Mouse (Mus musculus) intestine, postnatal 0 days (tissue): Measurements from ENCODE around the gene Noct. TPM values are rescaled to one million over a fixed set of nuclear protein-coding genes. Genes with fewer than 3 reads are reported as not detected.

Source experiments
- ATAC-seq: fragments of 200-750 bp; cut with Nextera tagmentation; 2 replicates; pipeline ENCODE4 v1.8.0; 2017; ENCODE audit warnings: mild to moderate bottlenecking, moderate TSS enrichment, moderate library complexity
- H3K27ac ChIP-seq: fragments of 300-500 bp; sonication (generic); 2 replicates; pipeline ENCODE4 v1.5.1; 2014; ENCODE audit warnings: mild to moderate bottlenecking, low read depth, low read length, moderate library complexity
- H3K27me3 ChIP-seq: fragments of 300-500 bp; sonication (generic); replicated peaks from 2 replicates; pipeline ENCODE4 v1.6.1; 2014; ENCODE audit warnings: low read length, mixed read lengths; ENCODE audit not compliant: control insufficient read depth, insufficient read depth
- H3K36me3 ChIP-seq: fragments of 300-500 bp; sonication (generic); 2 replicates; pipeline ENCODE4 v1.6.1; 2014; ENCODE audit warnings: mild to moderate bottlenecking, moderate library complexity; ENCODE audit not compliant: control insufficient read depth, insufficient read depth
- H3K4me1 ChIP-seq: fragments of 300-500 bp; sonication (generic); replicated peaks from 2 replicates; pipeline ENCODE4 v1.6.1; 2014; ENCODE audit warnings: antibody characterized with exemption, low read length, mixed read lengths; ENCODE audit not compliant: control insufficient read depth, insufficient read depth
- H3K4me2 ChIP-seq: fragments of 300-500 bp; sonication (generic); replicated peaks from 2 replicates; pipeline ENCODE4 v1.6.1; 2014; ENCODE audit warnings: low read depth, mild to moderate bottlenecking, moderate library complexity
- H3K4me3 ChIP-seq: fragments of 300-500 bp; sonication (generic); 2 replicates; pipeline ENCODE4 v1.5.1; 2014; ENCODE audit warnings: low read depth, low read length
- H3K9ac ChIP-seq: fragments of 300-500 bp; sonication (generic); 2 replicates; pipeline ENCODE4 v1.6.1; 2014; ENCODE audit warnings: mild to moderate bottlenecking, low read depth, low read length
- H3K9me3 ChIP-seq: fragments of 300-500 bp; sonication (generic); 2 replicates; pipeline ENCODE4 v1.6.1; 2016; ENCODE audit warnings: mixed run types; ENCODE audit not compliant: control insufficient read depth
- CTCF ChIP-seq: sonication (generic); IDR thresholded peaks from 2 replicates; pipeline ENCODE4 v1.5.1; 2016; ENCODE audit warnings: low read depth, mild to moderate bottlenecking, control low read depth, antibody characterized with exemption, moderate library complexity
- WGBS: fragments of 180-500 bp; shearing (Covaris S2); extraction: QIAGEN DNeasy Blood & Tissue Kit; methylation state at CpG from one replicate; pipeline ENCODE4 v1.1.7; 2014; 5-methylcytosine and 5-hydroxymethylcytosine counted together
- polyA plus RNA-seq: library from polyadenylated mRNA; unstranded; fragments of >200 nt; fragmentation: Nextera tagmentation; extraction: Ambion mirVana; gene quantifications from 2 replicates; pipeline ENCODE4 v1.2.1, GENCODE M21; 2015

Noct gene
- polyA plus RNA-seq, 1 experiment from 2014 or later: 12.0 TPM

DNA sequence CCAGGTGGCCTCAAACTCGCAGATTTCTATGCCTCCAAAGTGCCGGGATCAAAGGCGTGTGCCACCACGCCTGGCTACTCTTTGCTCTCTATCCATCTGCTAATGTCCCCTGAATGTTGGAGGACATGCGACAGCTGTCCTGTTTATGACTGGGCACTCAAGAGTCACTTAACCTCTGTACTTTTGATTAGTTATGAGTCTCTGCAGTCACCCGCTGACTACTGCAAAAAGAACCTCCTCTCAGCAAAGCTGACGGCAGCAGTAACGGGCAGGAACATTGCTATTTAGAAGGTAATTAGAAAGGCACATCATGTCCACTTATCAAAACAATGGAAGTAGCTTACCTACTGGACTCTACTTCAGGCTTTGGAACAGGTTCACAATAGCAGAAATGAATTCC is 2.4 kb upstream of the Noct start:
- Histone ChIP-seq H3K36me3 (no peaks in the 10 kb centered on the region), H3K27ac (peak overlapping the region; percentile 98), H3K9ac (no peak overlapping the region), H3K4me2 (no peak overlapping the region), H3K9me3 (no peaks in the 10 kb centered on the region), H3K27me3 (no peaks in the 10 kb centered on the region), H3K4me1 (no peaks in the 10 kb centered on the region), H3K4me3 (no peak overlapping the region)
- WGBS: 34% methylated on average over 8 of the region's 8 CpGs
- no peak for TF ChIP-seq CTCF
- ATAC-seq: peak; percentile 64

DNA sequence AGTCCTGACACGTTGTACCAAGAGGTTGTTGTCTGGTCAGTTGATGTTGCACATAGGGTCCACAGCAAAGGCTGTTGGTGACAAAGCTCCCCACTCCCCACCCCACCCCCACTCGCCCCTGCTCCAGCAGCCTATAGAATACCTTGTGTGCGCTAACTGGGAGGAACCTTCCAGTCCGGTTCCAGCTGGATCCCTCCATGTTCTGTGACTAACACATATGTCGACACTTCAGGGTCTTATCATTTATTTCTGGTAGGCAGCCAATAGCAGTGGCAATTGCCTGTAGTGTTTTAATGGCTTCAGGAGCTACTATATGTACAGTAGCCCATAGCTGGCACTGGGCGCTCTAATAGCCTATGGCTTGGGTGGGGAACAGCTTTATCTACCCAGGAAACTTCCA is 1.9 kb upstream of the Noct start:
- no peaks in the 10 kb centered on the region; the same call in 1 of the 2 replicates for H3K4me1 ChIP-seq
- 73% methylated on average over 6 of the region's 6 CpGs for WGBS
- ATAC-seq: peak; percentile 31
- H3K9ac ChIP-seq: no peak overlapping the region
- no peaks in the 10 kb centered on the region for H3K9me3 ChIP-seq
- H3K4me2 ChIP-seq: no peak overlapping the region
- H3K27ac ChIP-seq: peak overlapping the region; percentile 98; the same call in 1 of the 2 replicates
- no peaks in the 10 kb centered on the region for H3K27me3 ChIP-seq
- no peak overlapping the region for H3K4me3 ChIP-seq
- no peak for TF ChIP-seq CTCF
- no peaks in the 10 kb centered on the region for H3K36me3 ChIP-seq

DNA sequence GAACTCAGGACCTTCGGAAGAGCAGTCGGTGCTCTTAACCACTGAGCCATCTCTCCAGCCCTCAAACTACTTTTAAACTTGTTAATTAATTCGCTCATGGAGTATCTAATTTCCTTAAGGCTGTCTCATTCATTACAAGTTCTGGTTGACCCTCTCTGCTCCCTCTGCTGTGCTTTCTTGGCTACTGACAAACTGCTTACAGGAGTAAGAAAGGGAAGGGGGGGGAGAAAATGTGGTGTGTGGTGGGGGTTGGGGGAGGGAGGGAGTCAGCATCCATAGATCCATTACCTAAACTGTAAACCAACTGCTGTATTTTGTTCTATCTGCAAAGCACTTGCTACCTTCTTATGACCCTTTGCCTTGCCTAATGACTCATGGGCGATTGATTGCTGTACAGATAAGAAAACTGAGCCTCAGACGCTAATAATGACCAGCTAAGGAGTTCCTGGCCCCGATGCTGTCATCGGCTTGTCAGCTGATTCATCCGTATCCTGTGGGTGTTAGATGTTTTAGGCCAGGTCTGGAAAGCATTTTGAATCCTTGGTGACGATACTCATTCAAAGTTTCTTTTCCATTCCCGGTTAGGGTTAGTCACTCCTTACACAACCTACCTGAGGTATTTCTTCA is 1.3 kb upstream of the Noct start:
- Histone ChIP-seq H3K4me3 (no peak overlapping the region), H3K9ac (no peak overlapping the region), H3K4me1 (no peaks in the 10 kb centered on the region; the same call in 1 of the 2 replicates), H3K27ac (peak overlapping the region; percentile 98; the same call in 1 of the 2 replicates), H3K27me3 (no peaks in the 10 kb centered on the region), H3K4me2 (0 out of 2 replicates have a peak overlapping the region, but pooled peaks have one; percentile 95), H3K9me3 (no peaks in the 10 kb centered on the region), H3K36me3 (no peaks in the 10 kb centered on the region)
- ATAC-seq: peak; percentile 10; the same call in 1 of the 2 replicates
- no peak for TF ChIP-seq CTCF
- 51% methylated on average over 10 of the region's 10 CpGs for WGBS

DNA sequence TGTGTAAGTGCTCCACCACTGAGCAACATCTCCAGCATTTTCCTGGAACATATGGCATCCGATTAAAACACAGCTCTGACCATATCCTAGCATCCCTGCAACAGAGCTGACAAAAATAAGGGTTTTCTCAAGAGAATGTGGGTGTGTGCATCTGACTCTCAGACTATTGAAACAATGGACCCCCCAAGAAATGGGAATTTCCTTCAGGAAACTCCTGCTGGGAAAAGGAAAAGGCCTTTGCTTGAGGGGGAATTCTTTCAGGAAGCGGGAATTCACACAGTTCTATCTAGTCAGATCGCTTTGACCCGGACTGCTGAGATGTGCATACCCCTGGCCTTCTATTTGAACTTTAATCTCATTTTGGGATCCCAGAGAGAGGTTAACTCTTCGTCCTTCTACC is 691 bp upstream of the Noct start:
- Histone ChIP-seq H3K4me3 (peak overlapping the region; percentile 87; the same call in 1 of the 2 replicates), H3K4me1 (no peaks in the 10 kb centered on the region; the same call in 1 of the 2 replicates), H3K36me3 (no peaks in the 10 kb centered on the region), H3K9me3 (no peaks in the 10 kb centered on the region), H3K27me3 (no peaks in the 10 kb centered on the region), H3K4me2 (peak overlapping the region; percentile 95), H3K27ac (peak overlapping the region; percentile 98), H3K9ac (no peak overlapping the region; the same call in 1 of the 2 replicates)
- ATAC-seq: no peak
- 45% methylated on average over 5 of the region's 5 CpGs for WGBS
- no peak for TF ChIP-seq CTCF

DNA sequence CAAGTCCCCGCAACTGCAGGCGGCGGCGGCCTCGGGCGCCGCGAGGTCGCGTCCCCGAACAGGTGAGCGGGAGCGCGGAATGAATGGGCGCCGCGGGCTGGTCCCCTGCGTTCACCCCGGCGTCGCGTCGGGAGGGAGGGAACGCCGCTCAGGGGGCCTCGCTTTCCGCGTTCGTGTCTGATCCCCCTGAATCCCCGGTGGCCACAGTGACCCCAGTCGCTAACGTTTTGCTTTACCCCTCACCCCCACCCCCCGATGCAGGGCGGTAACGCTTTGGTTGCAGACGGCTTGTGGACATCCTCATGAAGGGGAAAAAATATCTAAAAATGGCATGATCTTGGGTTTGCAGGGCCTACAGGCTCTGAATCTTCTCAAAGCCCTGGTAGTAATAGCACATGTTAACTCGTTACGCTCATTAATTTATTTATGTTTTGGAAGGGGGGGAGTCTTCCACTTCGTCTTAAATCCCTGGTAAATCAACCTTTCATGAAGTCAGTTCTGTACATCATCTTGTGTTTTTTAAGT is 1.0 kb downstream of the Noct start:
- Histone ChIP-seq H3K9ac (peak overlapping the region; percentile 89), H3K4me3 (peak overlapping the region; percentile 87), H3K27ac (peak overlapping the region; percentile 98), H3K36me3 (no peaks in the 10 kb centered on the region), H3K4me2 (peak overlapping the region; percentile 95), H3K27me3 (no peaks in the 10 kb centered on the region), H3K9me3 (no peaks in the 10 kb centered on the region), H3K4me1 (no peaks in the 10 kb centered on the region; the same call in 1 of the 2 replicates)
- 2% methylated on average over 36 of the region's 39 CpGs for WGBS
- ATAC-seq: no peak; the same call in 1 of the 2 replicates
- TF ChIP-seq CTCF: no peak

DNA sequence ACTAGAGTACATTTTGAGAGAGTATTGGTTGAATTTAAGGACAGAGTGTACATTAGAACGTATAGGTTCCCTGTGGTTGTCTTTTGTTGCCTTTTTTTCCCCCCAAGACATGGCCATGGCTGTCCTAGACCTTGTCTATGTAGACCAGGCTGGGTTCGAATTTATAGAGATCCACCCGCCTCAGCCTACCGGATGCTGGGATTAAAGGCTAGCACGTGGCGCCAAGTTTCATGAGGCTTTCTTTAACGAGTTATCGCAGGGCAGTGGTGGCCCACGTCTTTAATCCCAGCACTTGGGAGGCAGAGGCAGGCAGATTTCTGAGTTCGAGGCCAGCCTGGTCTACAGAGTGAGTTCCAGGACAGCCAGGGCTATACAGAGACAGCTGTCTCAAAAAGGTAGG is 1.7 kb downstream of the Noct start:
- Histone ChIP-seq H3K4me2 (peak overlapping the region; percentile 95), H3K9ac (no peak overlapping the region), H3K36me3 (no peaks in the 10 kb centered on the region), H3K27me3 (no peaks in the 10 kb centered on the region), H3K4me1 (no peaks in the 10 kb centered on the region; the same call in 1 of the 2 replicates), H3K4me3 (peak overlapping the region; percentile 87), H3K27ac (no peak overlapping the region), H3K9me3 (no peaks in the 10 kb centered on the region)
- no peak for TF ChIP-seq CTCF
- no peak for ATAC-seq
- 95% methylated on average over 10 of the region's 10 CpGs for WGBS
